8 mouse cellular contexts compared by ENCODE assay signal in genomic region chr2:131159938-131160581, GRCm38 (mm10). TPM values are rescaled to one million over a fixed set of nuclear protein-coding genes. Genes with fewer than 3 reads are reported as not detected.
DNase-seq lines count a peak whose midpoint lies in the region; ATAC-seq lines count a peak whose summit lies in the region.

Gene 1700037H04Rik (minus strand): TSS chr2:131160081.

- peak; percentile 94 to 96 for DNase-seq in B cell, adult 2 months
- peak; percentile 100 for DNase-seq in brain, adult 2 months (ENCODE audit: low read depth, low spot score)
- peak; percentile 99 for DNase-seq in heart, embryonic 10.5 days (ENCODE audit: low spot score)
- DNase-seq in liver, result peak; percentile 98
- DNase-seq in spleen, postnatal 4 days (ENCODE audit: low spot score in 2 of 2), result peak; percentile 97

- ATAC-seq in erythroblast, adult 5-6 weeks (replicated peaks; ENCODE audit: low FRiP score, poor library complexity, severe bottlenecking), result peak; percentile 89
- ATAC-seq in kidney, embryonic 15.5 days (replicated peaks; ENCODE audit: low FRiP score), result peak; percentile 96
- ATAC-seq in monocyte, adult 5-6 weeks (replicated peaks; ENCODE audit: insufficient number of reproducible peaks, low FRiP score, low TSS enrichment, poor library complexity, severe bottlenecking), result peak; percentile 100

- H3K4me1 ChIP-seq in heart, embryonic 10.5 days, result peaks cover 37% of the 10 kb centered on the region
- peaks cover 23% of the 10 kb centered on the region for H3K4me1 ChIP-seq in kidney, embryonic 15.5 days

- peak within 1 kb of the TSS; percentile 85 for H3K9ac ChIP-seq in kidney, embryonic 15.5 days

- no peaks in the 10 kb centered on the region for H3K9me3 ChIP-seq in heart, embryonic 10.5 days
- H3K9me3 ChIP-seq in kidney, embryonic 15.5 days (replicated peaks), result no peaks in the 10 kb centered on the region

- H3K4me2 ChIP-seq in kidney, embryonic 15.5 days, result peak within 1 kb of the TSS; percentile 90

- peak within 1 kb of the TSS; percentile 93 for H3K27ac ChIP-seq in heart, embryonic 10.5 days
- H3K27ac ChIP-seq in kidney, embryonic 15.5 days, result peak within 1 kb of the TSS; percentile 94

- peak within 1 kb of the TSS; percentile 73 for H3K4me3 ChIP-seq in heart, embryonic 10.5 days
- H3K4me3 ChIP-seq in kidney, embryonic 15.5 days (replicated peaks), result peak within 1 kb of the TSS; percentile 77

- WGBS in heart, embryonic 10.5 days, result under 1% methylated on average over 54 of the region's 54 CpGs
- under 1% methylated on average over 54 of the region's 54 CpGs for WGBS in kidney, embryonic 15.5 days

- H3K36me3 ChIP-seq in heart, embryonic 10.5 days, result 0 out of 2 replicates have a peak, but pooled peaks cover 5% of the 10 kb centered on the region
- peaks cover 3% of the 10 kb centered on the region; the same call in 1 of the 2 replicates for H3K36me3 ChIP-seq in kidney, embryonic 15.5 days

- no peaks in the 10 kb centered on the region for H3K27me3 ChIP-seq in heart, embryonic 10.5 days (ENCODE audit: insufficient read depth, poor library complexity, severe bottlenecking)
- H3K27me3 ChIP-seq in kidney, embryonic 15.5 days, result no peaks in the 10 kb centered on the region; the same call in 1 of the 2 replicates

RNA-seq across cellular contexts. Expression of gene 1700037H04Rik, which starts in this region (rescaled TPM):
- 77.1 and 92.0 TPM in 2 replicates for total RNA-seq in erythroblast, adult 5-6 weeks (2015; ENCODE audit: low replicate concordance)
- total RNA-seq in erythroblast, adult 5-6 weeks (2017; ENCODE audit: low replicate concordance), result 33.9 and 49.3 TPM in 2 replicates
- polyA plus RNA-seq in heart, embryonic 10.5 days (2016; fragmentation: Nextera tagmentation; extraction: Ambion mirVana), result 82.6 and 86.0 TPM in 2 replicates
- polyA plus RNA-seq in kidney, embryonic 15.5 days (2015; fragmentation: Nextera tagmentation; extraction: Ambion mirVana), result 82.9 and 91.1 TPM in 2 replicates
- 4.0 to 11.8 TPM (median 5.2 TPM) in 3 replicates for total RNA-seq in monocyte, adult 5-6 weeks (2017)

Comparison
In these comparisons a context has a peak if more than half of its experiments do, and no peak if none do; other contexts are left out.
1. Peak in every context shown above with its lines: DNase-seq, ATAC-seq, H3K4me3 ChIP-seq and H3K27ac ChIP-seq.